In the genomic region with DNA sequence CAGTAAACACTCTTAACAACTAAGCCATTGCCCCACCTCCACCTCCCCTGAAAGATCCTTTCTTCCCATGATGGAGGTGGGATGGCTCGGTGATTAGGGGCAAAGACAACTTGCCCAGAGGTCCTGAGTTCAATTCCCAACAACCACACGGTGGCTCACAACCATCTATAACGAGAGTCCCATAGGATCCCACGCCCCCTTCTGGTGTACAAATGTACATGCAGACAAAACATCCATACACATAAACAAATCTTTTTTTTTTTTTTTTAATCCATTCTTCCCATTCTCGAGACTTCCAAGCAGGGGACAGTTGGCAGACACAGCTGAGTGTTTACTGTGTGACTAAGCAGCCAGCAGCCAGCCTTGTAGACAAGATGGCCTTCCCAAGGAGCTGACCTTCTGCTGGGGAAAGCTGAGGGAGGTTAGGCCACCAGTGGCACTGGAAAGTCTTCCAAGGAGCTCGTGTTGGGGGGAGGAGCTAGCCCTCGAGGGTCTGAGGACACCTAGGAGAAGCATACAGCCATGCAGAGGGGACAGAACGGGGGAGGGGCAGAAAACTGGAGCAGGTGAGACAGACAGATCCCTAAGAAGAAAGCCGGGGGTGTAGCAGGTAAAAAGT, we compare ENCODE assay signal across 16 mouse cellular contexts. TPM values are rescaled to one million over a fixed set of nuclear protein-coding genes. Genes with fewer than 3 reads are reported as not detected.
DNase-seq lines count a peak whose midpoint lies in the region; ATAC-seq and TF ChIP-seq lines count a peak whose summit lies in the region.
"Had no signal": no experiment of that assay in that cellular context is flagged by ENCODE, and none has a peak within 500 bp of the region (broad histone marks: within the 10 kb centered on the region; RNA-seq: fewer than 3 reads in every experiment).

No protein-coding gene starts in this region.

- ATAC-seq in liver, embryonic 14.5 days (ENCODE audit: insufficient read depth) = no peak
- ATAC-seq: activated CD4-positive, CD25-positive, alpha-beta regulatory T cell, adult 4 months; intestine, embryonic 16.5 days had no signal

- no peak overlapping the region for H3K27ac ChIP-seq in gastrocnemius, adult 2 months
- no peak overlapping the region for H3K27ac ChIP-seq in liver, embryonic 14.5 days
- H3K27ac ChIP-seq: heart, embryonic 13.5 days; neural tube, embryonic 15.5 days had no signal

- no peaks in the 10 kb centered on the region for H3K4me1 ChIP-seq in liver, embryonic 14.5 days (replicated peaks; ENCODE audit: control insufficient read depth in 2 of 2, insufficient read depth in 2 of 2, low read length in 1 of 2)
- H3K4me1 ChIP-seq: heart, embryonic 13.5 days had no signal

- no peaks in the 10 kb centered on the region for H3K9me3 ChIP-seq in liver, embryonic 14.5 days (ENCODE audit: control insufficient read depth, low read length)
- H3K9me3 ChIP-seq: heart, embryonic 13.5 days; neural tube, embryonic 15.5 days had no signal

- H3K27me3 ChIP-seq in liver, embryonic 14.5 days (ENCODE audit: control insufficient read depth, insufficient read depth, low read length) = no peaks in the 10 kb centered on the region
- H3K27me3 ChIP-seq: neural tube, embryonic 15.5 days had no signal

- DNase-seq in gastrocnemius, adult 2 months = no peak
- DNase-seq in gastrocnemius, adult 18-20 months (ENCODE audit: low spot score) = no peak
- no peak for DNase-seq in liver, embryonic 14.5 days (ENCODE audit: low read depth in 3 of 3, low spot score in 3 of 3)
- DNase-seq in liver = no peak
- peak; percentile 54 for DNase-seq in A20 (ENCODE audit: low read depth, low spot score)
- peak; percentile 35 for DNase-seq in R1 (ENCODE audit: low read depth, low spot score)
- no peak for DNase-seq in Muller cell, postnatal 12 days (ENCODE audit: inconsistent ontology term)
- DNase-seq: B cell, adult 2 months; cerebellum, postnatal 14 days; gastrocnemius, postnatal 36 days; kidney, postnatal 36 days; thymus, postnatal 36 days had no signal

- TF ChIP-seq CTCF in gastrocnemius, adult 2 months (IDR thresholded peaks at IDR 0.05) = peak; percentile 15; the same call in 1 of the 2 replicates
- peak; percentile 26; the same call in 1 of the 2 replicates for TF ChIP-seq CTCF in liver, embryonic 14.5 days (IDR thresholded peaks at IDR 0.05; ENCODE audit: low read depth)

- whole genome bisulfite sequencing in liver, embryonic 14.5 days (ENCODE audit: insufficient replicate concordance) = 47% methylated on average over 9 of the region's 9 CpGs

- H3K9ac ChIP-seq in liver, embryonic 14.5 days (replicated peaks) = no peak overlapping the region
- H3K9ac ChIP-seq: heart, embryonic 13.5 days; neural tube, embryonic 15.5 days had no signal

- no peak overlapping the region for H3K4me3 ChIP-seq in gastrocnemius, adult 2 months
- H3K4me3 ChIP-seq in liver, embryonic 14.5 days (ENCODE audit: insufficient read depth in 1 of 2, low read depth in 2 of 2, low read length in 2 of 2) = no peak overlapping the region
- H3K4me3 ChIP-seq: heart, embryonic 13.5 days; neural tube, embryonic 15.5 days had no signal

- intact Hi-C loops in gastrocnemius, adult 2 months (cut with DNase I) = no loop called here

- no peak for TF ChIP-seq EP300 in liver, embryonic 14.5 days (IDR thresholded peaks at IDR 0.05; ENCODE audit: low read depth)

- no peaks in the 10 kb centered on the region for H3K36me3 ChIP-seq in liver, embryonic 14.5 days (replicated peaks; ENCODE audit: control insufficient read depth, insufficient read depth, low read depth)
- H3K36me3 ChIP-seq: heart, embryonic 13.5 days; neural tube, embryonic 15.5 days had no signal

- H3K4me2 ChIP-seq in liver, embryonic 14.5 days (ENCODE audit: low read depth) = no peak overlapping the region
- H3K4me2 ChIP-seq: heart, embryonic 13.5 days; neural tube, embryonic 15.5 days had no signal

RNA-seq across cellular contexts. Expression of gene Rtl6, which starts 43.5 kb away (rescaled TPM):
- 1 to 10 TPM; 3.4 to 4.3 TPM for total RNA-seq in gastrocnemius, adult 2 months (2021)
- 1 to 10 TPM; 4.0 to 4.1 TPM for total RNA-seq in gastrocnemius, adult 18-20 months (2021)
- 0.52 and 0.56 TPM in 2 replicates for polyA plus RNA-seq in liver, embryonic 14.5 days (2012; rRNA removed)
- polyA plus RNA-seq in liver, embryonic 14.5 days (2014; fragmentation: Nextera tagmentation; extraction: Ambion mirVana) = 0.44 and 0.52 TPM in 2 replicates

Comparison
In these comparisons a context has a peak if more than half of its experiments do, and no peak if none do; other contexts are left out.
1. DNase-seq: peak in A20 (single experiment) and R1 (single experiment); none in gastrocnemius, adult 2 months (single experiment), gastrocnemius, adult 18-20 months (single experiment), liver, embryonic 14.5 days (0 of 3), liver (single experiment) and Muller cell, postnatal 12 days (single experiment).